Mouse (Mus musculus) mesoderm, embryonic 11.5 days (tissue): ENCODE measurements at regions not wholly inside any gene's neighbourhood (a gene's known extent, or its start where the extent isn't known, plus 50 kb on each side); places are given as distances from the start of the nearest gene placed in this dataset.

Source experiments
- DNase-seq: peaks from one replicate; pipeline ENCODE4 v3.0.0-alpha.2; 2012; ENCODE audit warnings: low read depth, low spot score

DNA sequence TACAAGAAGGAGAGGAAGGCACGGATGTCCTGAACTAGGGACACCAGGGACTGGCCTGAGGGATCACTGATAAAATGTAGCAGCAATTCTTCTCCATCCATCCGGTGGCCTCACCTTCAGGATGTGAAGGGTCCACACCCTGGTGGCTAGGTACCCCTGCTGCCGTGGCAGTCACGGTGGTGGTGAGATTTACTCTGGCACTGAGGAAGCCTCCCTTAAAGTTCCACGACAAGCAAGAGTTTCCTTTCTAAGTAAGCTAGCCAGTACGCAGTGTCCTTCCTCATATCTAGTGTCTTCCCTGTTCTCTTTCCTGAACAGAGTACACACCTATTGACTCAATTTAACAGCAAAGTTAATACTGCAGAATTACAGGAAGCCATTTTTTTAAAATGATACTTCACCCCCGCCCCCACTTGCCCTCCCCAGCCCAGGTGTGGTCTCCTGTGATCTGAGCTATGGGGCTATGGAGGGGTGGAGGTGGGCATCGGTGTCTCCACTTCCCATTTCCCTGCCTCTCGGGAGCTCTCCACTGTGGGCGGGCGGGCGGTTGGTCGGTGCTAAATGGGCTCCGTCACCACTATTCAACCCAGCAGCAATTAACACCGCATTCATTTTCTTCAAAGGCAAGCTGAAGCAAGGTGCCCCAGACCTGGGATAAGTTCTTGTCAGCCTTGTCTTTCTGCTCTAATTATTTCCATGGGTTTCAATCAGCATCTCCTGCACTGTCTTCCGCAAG, 201.2 kb upstream of the Klf14 start:
- no peak for DNase-seq

GRCm38 (mm10) chr6:31161445-31162340, 202.8 kb upstream of the Klf14 start:
- DNase-seq: no peak

- DNase-seq: no peak
These were observed 206.1 kb upstream of the Klf14 start for GRCm38 (mm10) chr6:31165011-31165410.

DNA sequence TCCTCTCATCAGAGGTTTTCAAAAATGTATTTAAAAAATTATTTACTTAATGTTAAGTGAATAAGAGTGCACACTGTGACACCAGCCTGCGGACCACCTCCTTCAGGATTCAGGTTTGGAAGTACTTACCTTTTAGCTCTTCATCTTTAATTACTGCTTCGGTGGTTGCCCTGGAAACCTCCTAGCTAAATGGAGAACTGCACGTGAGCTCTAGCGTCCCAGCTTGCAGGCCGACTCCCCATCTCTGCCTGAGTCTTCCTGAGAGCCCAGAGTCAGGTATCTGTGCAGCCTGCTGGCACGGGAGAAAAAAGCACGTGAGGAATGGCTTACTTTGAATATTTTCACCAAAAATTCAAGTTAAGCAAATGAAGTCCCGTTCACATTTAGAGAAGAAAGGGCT, 207.5 kb upstream of the Klf14 start:
- DNase-seq: no peak

DNA sequence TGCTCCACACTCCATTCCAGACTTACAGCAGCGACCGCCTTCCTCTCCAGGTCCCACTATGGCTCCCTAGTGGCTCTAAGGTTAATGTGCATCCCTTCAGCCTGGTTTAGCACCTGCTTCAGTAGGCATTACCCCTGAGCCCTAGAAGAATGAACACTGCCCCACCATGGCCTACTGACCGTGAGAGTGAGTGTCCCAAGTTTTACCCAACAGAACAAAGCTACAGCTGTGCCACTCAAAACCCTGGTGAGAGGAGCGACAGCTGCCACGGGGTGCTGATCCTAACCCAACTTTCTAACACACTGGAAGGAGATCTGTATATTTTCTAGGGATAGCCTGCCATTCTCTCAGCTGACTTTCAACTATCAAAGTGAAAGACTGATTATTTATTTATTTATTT, 208.9 kb upstream of the Klf14 start:
- no peak for DNase-seq

DNA sequence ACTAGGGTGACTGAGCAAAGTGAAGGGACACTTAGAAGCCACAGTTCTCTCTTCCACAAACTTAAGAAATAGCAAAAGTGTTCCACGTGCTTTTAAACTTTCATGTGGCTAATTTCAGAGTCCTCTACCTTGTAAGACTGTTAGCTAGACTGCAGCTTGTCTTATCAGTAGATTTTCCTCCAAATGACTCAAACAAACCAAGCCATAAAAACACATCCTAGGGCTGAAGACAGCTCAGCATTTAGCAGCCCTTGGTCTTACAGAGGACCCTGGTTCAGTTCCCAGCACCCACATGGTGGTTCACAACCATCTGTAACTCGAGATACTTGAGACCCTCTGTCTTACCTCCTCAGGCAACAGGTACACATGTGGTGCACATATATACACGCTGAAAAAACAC, 209.9 kb upstream of the Klf14 start:
- DNase-seq: no peak

- DNase-seq: no peak
These were observed 210.5 kb upstream of the Klf14 start for GRCm38 (mm10) chr6:31169343-31169742.

GRCm38 (mm10) chr6:31169868-31170600, 211.2 kb upstream of the Klf14 start:
- no peak for DNase-seq

- DNase-seq: no peak
These were observed 213.1 kb upstream of the Klf14 start for GRCm38 (mm10) chr6:31171831-31172569.

DNA sequence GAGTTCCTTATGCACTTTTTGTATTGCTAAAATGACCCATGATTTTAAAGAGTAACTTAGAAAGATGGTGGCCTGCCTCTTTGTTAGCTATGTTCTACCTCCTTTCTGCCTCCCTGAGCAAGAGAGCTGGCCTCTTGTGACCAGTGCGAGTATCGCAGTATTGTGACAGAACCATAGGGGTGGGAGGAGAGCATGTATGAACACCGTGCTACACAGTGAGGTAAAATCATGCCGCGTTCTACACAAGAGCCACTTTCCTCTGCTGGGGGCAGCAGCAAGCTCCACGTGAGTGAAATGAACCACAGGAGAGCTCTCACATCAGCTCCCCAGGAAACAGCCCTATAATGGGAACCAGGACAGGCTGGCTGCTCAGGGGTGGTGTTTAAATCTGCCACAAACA, 216.9 kb upstream of the Klf14 start:
- no peak for DNase-seq

DNA sequence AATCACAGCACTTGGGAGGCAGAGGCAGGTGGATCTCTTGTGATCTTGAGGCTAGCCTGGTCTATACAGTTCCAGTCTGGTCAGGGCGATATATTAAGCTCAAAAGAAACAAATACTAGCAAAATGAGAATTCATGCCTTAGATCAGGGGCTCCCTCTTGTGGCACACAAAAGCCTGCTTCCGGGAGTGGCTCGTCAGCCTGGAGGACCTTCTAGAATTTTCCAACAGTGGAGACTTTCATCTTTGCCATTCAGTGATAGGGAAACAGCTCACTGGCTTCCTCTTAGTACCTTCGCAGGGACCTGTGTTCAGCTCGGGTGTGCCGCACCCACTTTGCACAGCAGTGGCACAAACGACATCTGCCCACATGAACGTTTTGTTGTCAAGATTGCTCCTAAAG, 217.5 kb upstream of the Klf14 start:
- DNase-seq: no peak

DNA sequence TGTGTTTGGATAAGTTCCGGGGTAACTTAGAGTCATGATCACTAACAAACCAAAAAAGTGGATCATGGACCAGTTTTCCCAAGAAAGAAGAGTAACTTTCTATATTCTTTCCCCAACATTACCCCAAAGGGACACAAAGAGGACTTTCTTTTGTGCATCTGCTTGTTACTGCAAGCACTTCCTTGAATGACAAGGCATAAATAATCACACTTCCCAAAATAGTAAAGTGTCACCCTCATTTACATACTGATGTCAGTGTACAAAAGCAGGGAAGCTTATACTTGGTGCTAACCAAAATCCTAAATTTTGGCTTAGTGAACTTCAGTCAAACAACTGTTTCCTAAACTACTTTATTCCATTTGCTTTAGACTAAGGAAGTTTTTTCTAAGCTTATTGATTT, 218.0 kb upstream of the Klf14 start:
- no peak for DNase-seq

- DNase-seq: no peak
These were observed 219.5 kb upstream of the Klf14 start for GRCm38 (mm10) chr6:31178201-31178880.

DNA sequence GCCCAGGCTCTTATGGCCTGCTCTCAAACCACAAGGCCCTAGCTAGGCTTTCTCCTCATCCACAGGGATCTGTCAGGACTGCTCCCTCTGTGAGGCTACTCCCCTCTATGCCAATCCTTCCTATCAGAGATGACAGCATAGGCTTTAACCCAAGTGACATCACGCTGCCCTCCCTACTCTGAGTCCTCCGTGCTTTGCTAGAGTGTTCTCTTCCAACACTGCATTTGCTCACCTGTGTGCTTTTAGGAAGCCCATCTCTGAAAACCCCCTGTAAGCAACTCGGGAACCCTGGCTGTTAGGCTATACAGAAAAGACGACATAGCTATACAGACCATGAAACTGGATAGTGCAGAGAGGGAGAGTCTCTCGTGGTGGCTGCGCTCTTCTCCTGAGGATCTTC, 216.3 kb upstream of the Mkln1 start:
- no peak for DNase-seq

DNA sequence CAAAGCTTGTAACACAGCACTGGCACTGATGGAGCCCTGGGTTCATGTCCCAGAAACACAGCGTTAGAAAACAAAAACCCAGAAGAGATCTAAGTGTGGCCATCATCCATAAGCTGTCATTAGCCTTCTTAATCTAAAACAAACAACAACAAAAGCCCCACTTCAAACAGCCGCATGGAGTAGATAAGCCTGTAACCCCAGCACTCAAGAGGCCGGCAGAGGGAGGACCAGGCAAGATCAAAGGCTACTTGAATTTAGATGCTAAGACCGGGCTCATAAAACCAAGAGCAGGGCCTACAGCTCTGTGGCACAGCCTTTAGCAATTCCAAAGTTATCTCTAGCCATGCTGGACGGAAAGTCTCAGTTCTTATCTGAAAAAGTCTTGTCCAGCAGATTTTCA, 215.4 kb upstream of the Mkln1 start:
- DNase-seq: no peak

DNA sequence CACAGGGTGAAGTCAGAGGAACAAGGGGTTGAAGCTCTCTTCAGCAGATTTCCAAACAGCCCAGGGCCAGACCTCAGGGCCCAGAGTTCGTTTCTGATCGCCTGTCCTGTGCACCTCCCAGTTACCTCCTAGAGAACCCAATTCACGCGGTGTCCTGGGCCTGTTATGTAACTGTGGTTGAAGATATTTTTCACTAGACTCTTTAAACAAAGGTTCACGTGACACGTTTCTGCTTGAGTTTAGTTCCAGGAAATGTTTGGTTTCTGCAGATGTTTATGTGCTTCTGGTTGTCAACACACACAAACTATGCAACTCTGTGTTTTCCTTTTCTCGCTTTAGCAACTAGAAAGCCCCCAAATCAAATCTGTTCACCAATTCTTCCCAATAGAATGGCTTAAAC, 214.0 kb upstream of the Mkln1 start:
- DNase-seq: no peak

DNA sequence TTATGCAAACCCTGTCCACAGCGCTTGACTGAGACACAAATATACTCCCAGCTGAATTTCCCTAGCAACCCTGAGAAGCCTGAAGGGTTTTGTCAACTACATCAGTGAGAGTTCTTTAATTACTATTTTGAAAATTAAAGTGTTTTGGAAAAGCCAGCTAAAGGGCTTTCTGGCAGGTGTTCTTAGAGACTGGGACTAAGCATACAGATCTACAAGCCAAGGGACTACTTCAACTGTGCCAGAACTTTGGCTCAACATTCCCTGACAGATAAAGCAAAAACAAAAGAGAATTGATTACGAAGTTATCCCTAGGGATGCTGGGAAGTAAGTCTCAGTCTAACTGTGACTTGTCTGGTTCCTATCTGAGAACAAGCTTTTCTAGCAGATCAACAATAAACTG, 213.4 kb upstream of the Mkln1 start:
- DNase-seq: no peak

GRCm38 (mm10) chr6:31188066-31188465, 210.5 kb upstream of the Mkln1 start:
- DNase-seq: no peak

DNA sequence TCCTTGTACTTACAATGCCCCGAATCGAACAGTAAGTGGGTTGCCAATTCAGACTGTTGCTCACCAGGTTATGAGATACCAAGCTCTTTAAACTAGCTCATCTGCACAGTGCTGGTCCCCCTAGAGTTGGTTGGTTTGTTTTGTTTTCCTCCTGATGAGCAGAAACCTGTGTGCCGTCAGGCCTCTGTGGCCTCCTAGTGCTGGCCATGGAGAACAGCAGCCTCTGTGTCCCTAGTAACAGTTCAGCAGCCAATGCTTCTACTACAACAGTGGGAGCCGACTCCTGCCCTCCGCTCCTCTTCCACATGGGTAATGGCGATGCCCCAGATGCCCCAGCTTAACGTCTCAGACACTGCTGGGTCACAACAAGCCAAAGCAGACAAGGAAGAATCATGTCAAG, 209.5 kb upstream of the Mkln1 start:
- DNase-seq: peak; percentile 24

DNA sequence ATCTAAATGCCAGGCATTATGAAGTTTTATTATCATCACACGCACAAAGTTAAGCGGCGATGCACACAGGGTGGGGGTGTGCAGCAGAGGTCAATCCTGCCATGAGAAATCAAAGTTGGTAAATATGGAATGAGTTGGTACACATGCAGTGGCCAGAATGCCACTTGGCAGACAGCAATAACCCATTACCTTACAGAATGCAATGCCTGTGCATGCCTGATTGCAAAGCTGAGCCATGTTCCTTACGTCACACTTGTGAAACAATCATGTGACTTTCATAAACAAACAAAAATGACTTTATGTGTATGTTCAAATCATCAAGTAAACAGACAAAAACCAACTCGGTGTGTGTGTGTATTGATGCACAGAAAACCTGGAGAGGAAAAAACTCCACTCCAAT, 208.5 kb upstream of the Mkln1 start:
- no peak for DNase-seq
